Mouse (Mus musculus): ENCODE results near the gene Nln.

Nln gene

DNA sequence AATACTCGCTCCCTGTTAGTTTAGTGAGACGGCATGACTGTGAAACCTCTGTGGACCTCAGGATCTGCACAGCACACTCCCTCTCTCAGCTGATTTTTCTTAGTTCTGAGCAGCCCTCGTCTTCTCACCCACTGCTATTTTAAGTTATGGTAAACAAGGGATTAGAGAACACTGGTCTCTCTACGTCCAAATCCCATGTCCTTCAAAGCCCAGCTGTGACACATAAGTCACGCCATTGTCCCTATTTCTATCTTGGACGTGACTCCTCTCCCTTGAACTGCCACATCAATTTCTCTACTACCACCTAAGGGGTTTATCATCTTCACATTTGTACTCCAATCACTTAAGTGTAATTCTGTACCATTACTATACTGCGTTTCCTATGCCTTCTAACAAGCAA is 13.5 kb downstream of the Nln start:
- in situ Hi-C loops (cut with MboI, MseI), result no loop called here

DNA sequence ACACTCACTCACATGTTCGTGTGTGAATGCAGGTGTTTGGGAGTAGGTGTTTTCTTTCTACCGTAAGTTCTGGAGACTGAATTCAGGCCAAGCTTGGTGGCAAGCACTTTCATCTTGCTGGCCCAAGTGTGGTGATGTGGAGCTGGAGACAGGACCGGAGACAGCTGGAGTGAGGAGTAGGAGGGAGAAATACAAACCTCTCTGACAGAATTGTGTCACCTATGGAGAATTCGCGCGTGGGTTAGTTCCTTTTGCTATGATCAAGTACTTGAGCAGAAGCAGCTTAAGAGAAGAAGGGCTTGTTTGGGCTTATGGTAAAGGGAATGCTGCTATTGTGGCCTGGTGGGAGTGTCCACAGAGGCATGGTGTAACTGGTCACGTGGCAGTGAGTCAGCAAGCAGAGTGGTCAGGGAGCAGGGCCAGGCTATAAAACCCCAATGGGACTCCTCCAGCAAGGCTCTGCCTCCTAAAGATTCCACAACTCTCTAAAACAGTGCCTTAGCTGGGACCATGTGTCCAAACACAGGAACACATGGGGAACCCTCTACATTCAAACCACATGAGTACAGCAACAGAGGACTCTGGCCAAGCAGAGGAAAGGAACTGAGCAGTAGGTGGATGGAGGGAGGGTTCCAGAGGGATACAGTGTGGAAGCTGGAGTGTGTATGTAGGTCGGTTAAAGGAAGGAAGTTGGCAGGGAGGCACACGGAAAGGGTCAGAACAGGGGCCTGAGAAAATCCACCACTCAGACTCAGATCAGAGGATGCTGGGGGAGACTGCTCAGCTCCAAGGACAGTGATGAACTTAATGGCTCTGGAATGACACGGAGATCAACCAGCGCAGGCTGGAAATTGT is 14.7 kb downstream of the Nln start:
- in situ Hi-C loops (cut with MboI, MseI), result no loop called here

DNA sequence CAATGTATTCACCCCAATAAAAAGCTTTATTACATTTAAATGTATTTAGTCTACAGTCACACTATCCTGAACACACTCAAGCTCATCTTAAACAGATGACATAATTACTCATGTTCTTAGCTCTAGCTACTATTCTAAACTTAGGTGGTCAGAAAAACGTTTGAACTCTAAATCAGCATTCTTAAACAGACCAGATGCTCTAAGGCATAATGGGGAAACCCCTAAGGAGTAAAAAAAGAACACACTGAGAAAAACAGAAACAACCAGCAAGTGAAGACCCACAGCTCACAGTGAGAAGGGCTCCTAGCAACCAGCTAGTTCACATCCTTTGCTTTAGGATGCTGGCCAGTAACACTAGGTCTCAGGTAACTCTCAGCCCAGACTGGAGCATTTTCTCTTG is 17.7 kb downstream of the Nln start:
- in situ Hi-C loops (cut with MboI, MseI), result no loop called here

DNA sequence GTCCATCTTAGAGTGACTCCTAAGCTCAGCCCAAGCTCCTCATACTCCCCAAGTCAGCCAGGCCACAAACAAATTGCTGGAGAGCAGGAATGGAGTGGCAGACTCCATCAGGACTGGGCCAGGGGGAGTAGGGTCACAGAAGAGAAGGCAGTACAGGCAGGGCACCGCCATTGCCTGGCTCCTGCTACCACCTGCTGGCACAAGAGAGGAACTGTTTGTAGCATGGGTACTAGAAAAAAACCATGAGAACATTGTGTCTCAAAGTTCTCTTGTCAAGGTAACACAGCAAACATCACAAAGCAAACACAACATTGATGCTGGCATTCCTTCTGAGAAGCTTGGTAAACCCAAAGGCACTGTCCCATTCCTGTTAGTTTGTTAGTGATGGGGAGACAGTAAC is 20.0 kb downstream of the Nln start:
- in situ Hi-C loops (cut with MboI, MseI), result no loop called here

DNA sequence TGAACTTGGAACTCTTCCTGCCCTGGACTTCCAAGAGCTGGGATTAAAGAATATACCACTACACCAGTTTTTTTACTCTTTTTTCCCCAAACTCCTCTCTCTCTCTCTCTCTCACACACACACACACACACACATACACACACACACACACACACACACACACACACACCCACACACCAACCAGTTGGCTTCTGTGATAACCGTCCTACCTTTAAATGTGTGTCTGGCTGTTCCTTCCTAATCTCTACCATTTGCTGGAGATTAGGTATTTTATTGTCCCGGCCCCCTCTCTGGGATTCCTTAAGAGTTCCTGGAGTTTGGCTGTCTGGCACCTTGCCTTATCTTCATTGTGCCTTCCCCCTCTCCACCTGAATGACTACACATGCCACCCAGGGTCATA is 24.8 kb downstream of the Nln start:
- in situ Hi-C loops (cut with MboI, MseI), result no loop called here

DNA sequence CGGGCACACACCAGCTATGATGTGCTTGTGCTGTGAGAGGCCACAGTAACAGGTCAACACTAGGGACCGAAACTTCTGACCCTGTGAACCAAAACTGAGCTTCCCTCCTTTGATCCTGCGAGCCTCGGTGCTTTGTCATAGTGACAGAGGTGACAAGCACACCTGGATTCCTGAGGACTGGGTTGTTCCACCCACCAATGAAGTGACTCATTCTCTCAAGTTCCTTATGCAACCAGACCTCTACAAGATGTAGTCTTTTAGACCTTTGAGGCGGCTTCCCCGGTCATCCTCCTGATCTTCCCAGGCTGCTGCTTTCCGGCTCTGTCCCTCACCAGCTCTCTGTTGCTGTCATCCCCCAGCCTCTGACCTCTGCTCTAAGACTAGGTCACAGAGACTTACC is 26.9 kb downstream of the Nln start:
- in situ Hi-C loops (cut with MboI, MseI), result no loop called here

DNA sequence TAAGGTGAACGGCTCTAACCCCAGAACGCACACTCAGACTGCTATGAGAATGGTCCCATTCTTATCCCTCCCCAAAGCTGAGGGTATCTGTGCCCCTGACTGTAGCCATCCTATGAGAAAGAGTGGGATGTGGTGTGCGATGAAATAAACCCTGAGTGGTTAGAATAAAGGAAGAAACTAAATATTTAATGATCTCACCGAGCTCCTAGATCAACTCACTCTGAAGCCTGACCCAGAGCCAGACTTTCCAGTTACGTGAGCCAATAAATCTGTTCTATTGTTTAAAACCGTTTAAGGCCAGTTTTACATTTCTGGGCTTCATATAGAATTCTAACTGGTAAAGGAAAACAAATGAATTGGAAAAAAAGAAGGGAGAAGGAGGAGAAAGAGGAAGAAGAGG is 32.4 kb downstream of the Nln start:
- in situ Hi-C loops (cut with MboI, MseI), result no loop called here

DNA sequence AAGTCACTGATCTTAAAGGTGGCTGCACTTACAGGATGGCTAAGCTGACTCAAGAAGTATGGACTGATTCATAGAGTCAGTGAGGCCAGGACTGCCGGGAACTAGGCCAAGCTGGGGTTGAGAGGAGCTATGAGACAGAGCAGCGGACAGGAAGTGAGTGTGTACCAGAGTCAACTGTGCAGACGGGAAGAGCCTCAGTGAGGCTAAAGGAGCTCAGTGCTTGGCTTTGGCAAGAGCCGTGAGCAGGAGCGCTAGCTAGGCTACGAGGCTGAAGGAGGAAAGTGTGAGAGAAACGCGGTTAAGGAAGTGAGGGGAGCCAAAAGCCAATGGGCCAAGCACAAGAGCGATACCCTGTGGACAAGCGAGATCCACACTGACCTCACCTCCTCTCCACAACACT is 34.7 kb downstream of the Nln start:
- in situ Hi-C loops (cut with MboI, MseI), result no loop called here

DNA sequence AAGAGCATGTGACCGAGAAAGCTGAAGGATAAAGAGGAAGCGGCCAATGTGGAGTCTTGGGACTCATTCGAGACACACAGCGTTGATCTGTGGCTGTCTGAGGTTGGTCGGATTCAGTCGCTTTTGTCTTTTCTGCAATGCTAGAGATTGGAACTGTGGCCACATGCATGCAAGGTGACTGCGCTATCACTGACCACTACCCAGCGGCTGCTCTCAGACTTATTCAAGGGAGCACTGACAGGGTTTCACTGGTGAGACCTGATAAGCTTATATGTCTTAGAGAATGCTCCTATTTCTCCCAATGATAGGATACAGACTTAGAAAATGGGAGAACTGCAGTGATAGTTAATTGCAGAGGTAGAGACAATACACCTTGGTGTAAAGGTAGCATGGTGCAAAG is 35.2 kb downstream of the Nln start:
- in situ Hi-C loops (cut with MboI, MseI), result no loop called here

DNA sequence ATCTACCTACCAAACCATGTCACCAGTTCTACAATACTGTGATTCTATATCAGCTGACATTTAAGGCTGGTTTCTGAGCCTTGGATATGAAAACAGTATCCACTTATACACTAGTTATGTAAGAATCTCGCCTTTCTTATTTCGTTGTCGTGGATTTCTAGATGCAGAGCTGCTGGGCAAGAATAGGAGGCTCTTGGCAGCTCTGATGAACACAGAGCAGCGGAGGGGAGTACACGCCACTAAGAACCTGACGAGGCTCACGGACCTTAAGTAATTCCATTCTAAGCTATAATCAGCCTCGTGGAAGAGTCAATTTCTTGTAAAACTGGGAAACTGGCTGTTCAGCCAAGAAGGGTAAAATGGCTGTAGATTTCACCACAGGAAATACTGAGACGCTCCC is 37.1 kb downstream of the Nln start:
- in situ Hi-C loops (cut with MboI, MseI), result no loop called here

DNA sequence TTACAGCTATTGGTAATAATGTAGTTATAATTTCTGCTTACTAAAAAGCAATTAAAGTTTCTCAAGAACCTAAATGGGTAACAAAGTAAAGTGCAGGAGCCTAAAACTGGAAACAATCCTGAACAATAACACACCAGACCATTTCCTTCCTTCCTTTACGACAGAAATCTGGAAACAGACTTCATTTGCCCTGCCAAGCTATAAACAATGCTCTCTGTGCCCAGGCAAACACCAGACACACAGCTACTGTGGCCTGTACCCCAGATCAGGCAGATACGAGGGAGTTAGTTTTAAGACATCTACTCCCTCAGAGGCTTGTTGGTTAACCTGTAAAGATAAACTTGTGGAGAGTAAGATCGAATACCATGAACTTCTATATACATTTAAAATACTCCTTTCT is 38.7 kb downstream of the Nln start:
- in situ Hi-C loops (cut with MboI, MseI), result no loop called here

DNA sequence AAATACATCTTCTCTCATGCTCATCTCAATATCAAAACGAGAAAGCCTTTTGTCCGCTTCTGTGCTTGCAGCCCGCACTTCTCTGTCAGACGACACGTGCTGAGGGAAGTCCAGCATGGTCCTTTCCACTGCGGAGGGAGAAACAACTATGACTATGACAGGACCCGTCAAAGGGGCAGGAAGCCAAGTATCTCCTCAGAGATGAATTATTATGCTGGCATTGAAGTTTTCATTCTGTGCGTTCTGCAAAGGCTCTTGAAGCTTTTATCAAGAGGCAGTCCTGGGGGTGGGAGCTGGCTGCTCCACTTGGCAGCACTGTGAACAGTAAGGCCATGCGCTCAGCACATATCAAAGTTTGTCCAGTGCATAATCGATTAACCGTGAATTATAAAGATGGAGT is 40.2 kb downstream of the Nln start:
- in situ Hi-C loops (cut with MboI, MseI), result no loop called here

DNA sequence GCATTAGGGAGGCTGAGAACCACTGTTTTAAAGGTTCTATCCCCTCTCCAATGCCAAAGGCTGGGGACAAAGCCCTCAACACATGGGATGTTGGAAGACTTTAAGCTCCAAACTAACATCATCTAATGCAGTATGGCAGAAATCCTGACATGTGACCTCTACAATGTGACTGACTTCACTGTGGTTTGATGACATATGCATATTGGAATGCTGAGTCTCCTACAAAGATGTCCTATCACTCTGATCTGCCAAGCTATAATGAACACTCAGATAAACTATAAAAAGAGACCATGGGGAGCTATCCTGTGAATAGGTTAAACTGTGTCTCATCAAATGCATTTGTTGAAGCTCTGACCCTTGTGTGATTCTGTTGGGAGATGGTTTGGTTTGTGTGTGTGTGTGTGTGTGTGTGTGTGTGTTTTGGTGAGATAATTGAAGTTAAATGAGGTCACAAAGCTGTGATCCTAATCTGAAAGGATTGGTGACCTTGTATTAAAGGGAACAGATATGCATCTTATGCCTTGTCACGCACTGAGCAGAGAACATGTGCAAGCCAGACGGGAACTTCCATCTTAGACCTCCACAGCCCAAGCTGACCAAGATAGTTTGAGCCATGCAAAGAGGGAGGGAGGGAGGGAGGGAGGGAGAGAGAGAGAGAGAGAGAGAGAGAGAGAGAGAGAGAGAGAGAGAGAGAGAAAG is 43.6 kb downstream of the Nln start:
- in situ Hi-C loops (cut with MboI, MseI), result no loop called here

DNA sequence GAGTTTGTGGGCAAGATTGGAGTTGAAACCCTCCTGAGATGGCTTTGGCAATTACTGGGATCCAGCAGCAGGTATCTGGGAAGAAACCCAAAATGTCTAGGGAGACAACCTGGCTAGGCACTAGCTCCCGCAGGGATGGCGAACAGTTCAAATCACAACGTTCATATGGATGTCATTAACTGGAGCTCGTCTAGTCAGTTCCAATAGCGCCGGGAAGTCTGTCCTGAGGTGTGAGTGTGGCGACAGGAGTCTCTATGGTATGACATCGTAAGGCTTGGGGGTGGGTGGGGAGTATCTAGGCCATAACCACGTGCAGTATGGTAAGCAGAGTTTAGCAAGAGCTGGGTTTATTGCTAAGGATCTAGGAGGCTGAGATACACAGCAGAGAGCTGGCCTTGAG is 46.4 kb downstream of the Nln start:
- in situ Hi-C loops (cut with MboI, MseI), result no loop called here

DNA sequence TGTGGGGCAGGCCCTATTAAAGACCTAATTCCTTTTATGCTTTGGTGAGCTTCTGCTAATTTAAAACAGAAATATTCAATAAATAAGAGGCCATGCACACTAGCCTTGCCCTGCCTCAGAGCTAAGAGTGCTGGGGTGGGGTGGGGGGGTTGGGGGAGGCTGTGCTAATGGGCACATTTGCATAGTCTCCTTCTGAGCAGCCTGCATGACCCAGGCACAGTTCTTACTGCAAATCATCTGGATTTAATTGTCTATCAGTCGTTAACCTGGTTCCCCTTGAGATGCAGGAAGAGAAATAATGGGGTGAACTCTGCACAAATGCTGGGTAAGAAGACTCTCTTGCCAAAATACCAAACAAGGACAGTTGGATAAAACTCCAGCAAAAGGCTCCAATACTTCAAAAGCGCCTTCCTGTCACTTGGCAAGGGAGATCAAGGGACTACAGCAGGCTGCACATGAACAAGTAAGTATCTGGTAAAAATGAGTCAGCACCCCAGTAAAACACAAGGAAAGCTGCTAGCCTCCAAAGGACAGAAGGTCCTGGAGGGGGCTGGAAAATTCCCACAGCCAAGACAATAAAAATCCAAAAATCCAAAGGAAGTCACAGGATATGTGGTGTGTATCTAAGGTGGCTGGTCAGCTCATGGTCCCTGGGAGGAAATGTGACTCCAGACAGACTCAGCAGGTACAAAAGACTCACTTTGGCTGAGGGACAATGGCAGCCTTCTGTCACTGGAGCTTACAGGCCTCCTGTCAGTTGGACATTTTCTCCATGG is 47.3 kb downstream of the Nln start:
- in situ Hi-C loops (cut with MboI, MseI), result no loop called here

DNA sequence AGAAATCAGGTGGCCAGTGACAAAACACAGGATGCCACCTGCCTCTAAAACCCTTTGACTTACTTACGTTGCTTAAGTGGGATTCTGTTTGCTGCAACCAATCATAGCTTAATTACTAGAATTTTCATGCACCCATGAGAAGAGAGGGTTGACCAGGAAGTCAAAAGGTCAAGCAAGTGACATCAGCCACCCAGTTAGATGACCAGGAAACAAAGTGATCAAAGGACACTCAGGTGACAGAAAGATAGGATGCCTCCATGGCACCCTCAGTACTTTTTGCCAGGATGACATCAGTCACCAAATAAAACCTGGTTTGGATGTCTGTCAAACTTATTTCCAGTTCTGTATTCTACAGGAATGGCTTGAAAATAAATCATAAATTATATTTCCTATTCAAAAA is 49.2 kb downstream of the Nln start:
- in situ Hi-C loops (cut with MboI, MseI), result no loop called here

DNA sequence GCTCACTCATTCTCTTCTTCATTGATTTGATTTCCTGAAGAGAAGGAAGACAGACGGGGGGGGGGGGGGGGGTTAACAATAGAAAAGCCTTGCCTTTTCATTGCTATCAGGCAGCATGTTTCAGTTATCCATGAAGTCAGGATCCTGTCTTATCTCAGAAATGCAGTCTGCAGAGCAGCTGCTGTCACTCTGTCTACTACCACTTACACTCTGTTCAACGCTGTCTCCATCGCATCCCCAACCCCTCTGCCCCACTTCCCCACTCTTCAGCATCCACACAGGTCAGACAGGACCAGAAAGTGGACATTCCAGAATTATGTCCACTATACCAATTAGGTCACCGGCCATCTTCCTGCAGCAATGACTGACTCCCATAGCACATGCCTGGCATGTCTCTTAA is 49.9 kb downstream of the Nln start:
- in situ Hi-C loops (cut with MboI, MseI), result no loop called here

DNA sequence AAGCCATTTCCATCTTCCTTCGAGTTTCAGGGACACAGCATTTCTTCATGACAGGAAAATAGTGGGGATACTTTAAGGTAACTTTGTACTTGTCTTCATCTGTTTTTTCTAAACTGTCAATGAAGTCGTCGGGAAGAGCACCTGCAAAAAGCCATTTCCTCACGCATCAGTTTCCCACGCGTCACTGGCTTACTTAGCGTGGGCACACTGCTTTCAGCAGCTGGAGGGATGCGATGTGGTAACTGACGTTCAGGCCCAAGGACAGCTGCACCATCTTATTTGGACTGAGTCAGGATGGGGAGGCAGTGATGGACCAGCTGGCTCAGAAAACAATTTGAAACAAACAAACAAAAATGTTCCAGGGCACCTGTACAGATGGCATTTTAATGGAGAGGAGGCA is 50.7 kb downstream of the Nln start:
- in situ Hi-C loops (cut with MboI, MseI), result no loop called here

DNA sequence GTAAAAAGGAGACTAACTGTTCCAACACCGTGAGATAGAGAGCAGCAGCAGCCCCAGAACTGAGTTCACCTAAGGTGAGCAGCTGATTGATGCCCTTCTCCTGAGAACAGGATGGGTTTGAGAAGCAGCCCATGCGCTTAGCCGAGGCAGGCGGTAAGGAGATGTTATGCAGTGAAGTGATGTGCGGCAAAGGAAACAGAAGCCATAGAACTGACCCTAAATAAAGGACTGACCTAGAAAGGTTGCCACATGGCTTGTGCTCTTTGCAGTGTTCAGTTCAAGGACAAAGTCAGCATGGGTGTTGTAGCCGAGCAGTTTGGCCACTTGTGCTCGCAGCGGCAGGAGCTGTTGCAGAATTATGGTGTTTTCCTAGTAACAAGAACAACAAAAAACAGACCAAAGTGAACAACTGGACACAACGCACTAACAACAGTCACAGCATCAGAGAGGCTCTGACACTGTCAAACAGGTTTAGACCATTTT is 57.1 kb downstream of the Nln start:
- in situ Hi-C loops (cut with MboI, MseI), result no loop called here

DNA sequence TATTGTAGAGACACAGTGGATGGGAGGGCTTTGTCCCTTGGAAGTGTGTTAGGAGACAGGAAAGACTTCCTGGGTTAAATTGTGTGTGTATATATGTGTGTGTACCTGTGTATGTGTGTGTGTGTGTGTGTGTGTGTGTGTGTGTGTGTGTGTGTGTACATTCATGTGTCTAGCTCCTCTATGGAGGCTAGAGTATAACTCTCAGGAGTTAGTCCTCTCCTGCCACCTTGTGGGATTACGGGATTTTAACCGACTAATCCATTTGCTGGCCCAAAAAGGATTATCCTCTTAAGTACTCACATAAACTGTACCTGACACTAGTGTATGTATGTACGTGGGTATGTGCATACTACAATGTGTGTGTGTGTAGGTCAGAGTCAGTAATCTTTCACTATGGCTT is 60.6 kb downstream of the Nln start:
- in situ Hi-C loops (cut with MboI, MseI), result no loop called here

DNA sequence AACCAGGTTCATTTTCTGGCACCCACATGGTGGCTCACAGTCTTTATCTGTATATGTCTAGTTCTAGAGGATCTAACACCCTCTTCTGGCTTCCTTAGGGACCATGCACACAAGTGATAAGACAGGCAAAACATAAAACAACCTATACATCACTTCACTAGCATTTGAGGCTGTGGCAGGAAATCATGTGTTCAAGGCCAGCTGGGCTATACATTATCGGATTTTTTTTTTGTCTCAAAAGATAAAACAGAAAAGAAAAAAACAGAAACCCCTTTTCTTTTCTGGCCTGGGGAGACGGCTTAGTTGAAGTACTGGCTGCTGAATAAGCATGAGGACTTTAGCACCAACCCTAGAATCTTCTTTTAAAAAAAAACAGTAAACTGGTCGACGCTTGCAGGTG is 64.3 kb downstream of the Nln start:
- in situ Hi-C loops (cut with MboI, MseI), result no loop called here

DNA sequence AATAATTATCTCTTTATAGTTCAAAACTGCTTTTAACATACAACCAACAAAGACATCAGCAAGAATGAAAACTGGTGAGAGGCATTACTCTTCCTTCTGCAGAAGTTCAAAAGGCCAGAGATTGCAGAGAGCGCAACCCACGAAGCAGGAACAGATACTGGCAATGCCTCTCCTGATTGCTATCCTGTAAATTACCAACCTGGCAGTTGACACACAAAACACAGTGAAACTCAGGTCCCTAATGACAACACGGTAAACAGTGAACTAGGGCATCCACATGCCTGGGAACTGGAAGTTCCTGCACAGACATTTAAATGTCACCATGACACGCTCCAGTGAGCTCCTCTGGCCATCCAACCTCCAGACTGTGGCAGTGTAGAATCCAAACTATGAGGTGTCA is 65.1 kb downstream of the Nln start:
- in situ Hi-C loops (cut with MboI, MseI), result no loop called here

DNA sequence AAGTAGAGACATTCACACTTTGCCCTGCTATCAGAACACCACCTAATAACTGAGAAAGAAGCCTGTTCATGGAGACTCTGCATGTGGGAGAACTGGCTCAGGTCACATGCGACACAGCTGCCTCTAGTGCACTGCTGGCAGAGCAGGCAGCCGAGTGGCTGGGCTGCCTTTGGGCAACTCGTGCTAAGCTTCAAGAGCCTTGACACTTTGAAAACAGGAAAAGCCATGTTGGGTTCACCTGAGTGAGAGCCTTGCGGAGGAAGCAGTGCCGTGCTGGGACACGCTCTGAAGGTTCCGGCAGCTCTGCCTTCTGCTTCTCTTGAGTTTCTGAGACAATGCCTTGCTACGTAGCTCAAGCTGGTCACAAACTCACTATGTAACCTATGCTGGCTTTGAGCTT is 66.7 kb downstream of the Nln start:
- in situ Hi-C loops (cut with MboI, MseI), result no loop called here

Data from regulatory T cell (primary cell).